Mouse (Mus musculus): ENCODE measurements around the gene Impdh1.

The Impdh1 gene

DNA sequence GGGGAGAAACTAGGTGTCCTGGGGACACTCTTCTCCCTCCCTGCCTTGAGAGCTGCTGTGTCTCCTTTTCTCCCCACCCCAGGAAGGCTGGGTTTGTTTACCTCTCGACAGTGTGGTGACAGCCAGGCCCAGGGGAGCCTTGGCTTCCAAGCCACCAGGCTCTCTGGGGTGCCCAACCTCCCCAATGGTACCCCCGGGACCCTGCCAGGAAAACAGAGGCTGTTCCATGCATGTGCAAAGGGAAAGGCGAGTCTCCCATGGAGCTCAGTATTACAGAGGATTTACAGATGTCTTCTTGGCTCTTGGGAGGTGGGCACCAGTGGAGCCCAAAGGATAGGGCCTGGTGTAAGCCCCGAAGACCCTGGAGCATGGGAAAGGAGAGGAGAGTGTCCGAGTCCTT is 2.7 kb downstream of the Impdh1 start:
- DNase-seq (ENCODE audit: low spot score in 2 of 2) = no peak

DNA sequence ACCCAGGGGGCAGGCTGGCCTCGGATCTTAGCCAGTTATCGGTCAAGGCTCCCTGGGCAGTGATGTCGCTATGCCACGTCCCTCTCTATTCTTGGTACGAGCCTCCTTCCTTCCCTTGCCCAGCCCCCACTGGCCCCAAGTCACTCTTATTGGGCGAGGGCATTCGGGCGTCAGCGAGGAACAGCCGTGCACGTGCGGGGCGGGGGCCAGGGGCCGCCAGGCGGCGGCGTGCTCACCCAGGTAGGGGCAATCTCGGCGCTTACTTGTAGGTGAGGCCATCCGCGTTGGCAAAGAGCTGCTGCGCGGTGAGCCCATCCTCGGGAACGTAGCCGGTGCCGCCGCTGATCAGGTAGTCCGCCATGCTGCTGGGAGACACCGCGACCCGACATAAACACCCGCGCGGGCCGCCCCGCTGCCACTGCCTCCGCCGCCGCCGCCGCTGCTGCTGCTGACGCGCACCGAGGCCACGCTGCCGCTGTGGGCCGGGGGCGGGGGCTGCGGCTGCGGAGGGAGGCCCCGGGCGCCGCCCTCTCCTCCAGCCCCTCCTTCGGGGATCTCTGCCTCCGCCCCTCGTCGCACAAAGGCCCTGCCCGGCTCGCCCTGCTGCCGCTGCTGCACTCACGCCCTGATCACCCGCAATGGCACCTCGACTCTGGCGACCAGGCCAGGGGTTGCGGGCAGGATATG is 4.2 kb downstream of the Impdh1 start:
- peak; percentile 47 to 78 for DNase-seq (ENCODE audit: low spot score in 2 of 2)

DNA sequence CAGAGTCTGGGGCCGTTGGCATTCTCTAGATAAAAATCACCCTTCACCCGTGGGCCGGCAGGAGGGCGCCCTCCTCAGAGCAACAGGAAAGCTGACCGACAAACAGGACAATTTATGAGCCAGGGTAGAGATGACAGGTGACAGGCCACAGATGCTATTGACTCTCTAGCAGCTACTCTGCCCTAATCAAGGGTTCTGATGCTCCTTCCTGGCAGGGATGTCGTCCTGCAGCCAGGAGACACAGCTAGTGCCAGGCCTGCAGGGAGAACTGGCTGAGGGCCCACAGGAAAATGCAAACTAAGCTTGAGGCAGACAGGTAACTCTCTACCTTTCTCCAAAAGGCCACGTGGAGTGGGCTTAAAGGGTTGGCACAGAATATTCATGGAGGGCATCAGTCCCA is 5.0 kb downstream of the Impdh1 start:
- no peak for DNase-seq (ENCODE audit: low spot score in 2 of 2)

DNA sequence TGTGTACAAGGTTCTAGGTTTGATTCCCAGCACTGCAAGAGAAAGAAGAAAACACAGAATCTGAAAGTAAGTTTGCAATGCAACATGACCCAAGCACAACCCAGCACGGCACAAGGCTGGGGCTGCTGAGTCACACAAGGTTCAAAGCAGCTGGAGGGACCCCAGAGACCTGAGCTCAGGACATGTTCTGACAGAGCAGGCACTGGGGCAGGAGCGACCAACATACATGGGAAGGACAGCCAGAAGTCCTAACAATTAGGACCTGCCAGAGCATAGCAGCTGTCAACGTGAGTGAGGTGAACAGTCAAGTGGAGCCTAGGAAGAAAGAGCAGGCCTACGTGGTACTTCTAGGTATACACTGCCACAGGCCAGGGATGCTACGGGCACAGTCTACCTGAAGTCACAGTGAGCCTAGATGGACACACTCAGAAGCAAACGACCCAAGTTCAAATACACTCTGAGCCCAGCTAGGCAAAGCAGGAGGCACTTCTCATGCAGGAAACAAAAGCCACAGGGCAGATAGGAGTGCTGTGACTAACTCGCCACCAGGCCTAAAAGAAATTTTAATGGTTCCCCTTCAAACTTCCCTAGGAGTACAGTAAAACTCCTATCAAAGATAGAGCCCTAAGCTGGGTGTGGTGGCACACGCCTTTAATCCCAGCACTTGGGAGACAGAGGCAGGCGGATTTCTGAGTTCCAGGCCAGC is 5.8 kb downstream of the Impdh1 start:
- DNase-seq (ENCODE audit: low spot score in 2 of 2) = no peak

DNA sequence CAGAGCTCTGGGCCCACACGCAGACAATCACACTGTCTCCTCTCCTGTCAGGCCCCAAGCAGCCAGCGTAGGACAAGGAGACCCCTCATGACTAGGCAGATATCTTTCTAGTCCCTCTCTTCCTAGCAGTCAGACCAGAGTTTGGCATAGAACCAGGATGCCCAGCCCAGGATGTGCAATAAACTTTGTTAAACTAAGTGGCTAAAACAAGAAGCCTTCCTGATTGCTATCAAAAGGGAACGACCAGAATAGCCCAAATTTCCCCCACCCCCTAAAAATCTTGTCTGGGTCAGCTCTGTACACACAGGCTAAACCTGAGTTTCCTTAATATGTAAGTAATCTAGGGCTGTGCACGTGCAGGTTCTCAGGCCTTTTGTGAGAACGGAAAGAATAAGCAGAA is 8.0 kb downstream of the Impdh1 start:
- DNase-seq (ENCODE audit: low spot score in 2 of 2) = no peak

DNA sequence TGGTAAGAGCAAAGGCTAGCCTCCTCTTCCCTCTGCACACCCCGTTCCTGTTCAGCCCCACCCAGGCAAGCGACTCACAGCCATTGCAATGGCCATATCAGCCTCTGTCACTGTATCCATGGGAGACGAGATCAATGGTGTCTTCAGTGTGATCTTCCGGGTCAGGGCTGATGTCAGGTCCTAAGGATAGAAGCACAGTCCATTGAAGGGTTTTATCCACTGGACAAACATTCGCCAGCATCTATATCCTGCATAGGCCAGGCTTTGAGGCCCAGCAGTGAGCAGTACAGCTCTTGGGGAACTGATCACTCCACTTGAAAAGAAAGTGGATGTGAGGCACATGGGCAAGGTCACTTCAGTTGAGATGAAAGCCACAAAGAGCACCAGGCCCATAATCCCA is 9.1 kb downstream of the Impdh1 start:
- DNase-seq (ENCODE audit: low spot score in 2 of 2) = no peak

DNA sequence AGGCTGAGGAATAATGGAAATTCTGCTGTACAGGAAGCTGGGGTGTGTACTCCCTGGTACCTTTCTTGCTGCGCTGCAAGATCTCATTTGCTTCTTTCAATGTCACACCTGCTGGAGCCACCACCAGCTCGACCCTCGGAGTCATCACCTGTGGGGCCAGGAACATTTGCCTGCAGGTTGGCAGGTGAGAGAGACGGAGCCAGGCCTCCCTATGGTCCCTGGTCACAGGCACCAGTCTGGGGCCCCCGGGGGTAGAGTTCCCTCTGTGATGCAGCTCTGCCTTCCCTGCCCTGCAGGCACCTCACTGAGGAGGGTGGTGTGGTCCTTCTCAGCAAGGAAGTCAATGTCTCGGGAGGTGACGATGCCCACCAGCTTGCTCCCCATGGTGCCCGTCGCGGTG is 10.2 kb downstream of the Impdh1 start:
- DNase-seq (ENCODE audit: low spot score in 2 of 2) = no peak

DNA sequence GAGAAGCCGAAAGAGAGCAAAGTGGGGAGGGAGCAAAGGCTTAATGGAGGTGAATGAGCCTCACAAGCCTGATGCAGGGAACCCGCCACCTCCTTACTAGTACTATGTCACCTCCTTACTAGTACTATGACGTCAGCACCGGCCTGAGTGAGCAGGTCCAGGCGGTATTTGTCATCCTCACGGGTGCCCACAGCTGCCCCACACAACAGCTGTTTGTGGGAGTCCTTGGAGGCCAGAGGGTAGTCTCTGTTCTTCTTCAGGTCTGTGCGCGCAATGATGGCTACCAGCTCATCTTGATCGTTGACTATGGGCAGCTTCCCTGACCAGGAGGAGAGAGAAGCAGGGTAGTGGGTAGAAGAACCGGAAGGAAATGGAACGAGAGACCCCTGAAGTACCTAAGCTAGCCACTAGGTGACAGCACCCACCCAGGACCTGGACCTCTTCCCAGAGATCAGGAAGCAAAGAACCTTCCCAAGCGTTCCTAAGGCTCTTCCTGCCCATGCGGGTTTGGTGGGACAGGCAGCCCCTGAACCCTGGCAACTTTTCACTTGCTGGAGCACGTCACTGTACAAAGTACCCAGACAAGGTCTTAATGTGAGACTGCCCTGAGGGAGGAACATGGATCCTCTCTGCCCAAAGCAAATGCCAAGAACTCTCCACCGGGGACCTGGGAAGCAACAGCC is 11.1 kb downstream of the Impdh1 start:
- DNase-seq (ENCODE audit: low spot score in 2 of 2) = peak; percentile 56 to 76

DNA sequence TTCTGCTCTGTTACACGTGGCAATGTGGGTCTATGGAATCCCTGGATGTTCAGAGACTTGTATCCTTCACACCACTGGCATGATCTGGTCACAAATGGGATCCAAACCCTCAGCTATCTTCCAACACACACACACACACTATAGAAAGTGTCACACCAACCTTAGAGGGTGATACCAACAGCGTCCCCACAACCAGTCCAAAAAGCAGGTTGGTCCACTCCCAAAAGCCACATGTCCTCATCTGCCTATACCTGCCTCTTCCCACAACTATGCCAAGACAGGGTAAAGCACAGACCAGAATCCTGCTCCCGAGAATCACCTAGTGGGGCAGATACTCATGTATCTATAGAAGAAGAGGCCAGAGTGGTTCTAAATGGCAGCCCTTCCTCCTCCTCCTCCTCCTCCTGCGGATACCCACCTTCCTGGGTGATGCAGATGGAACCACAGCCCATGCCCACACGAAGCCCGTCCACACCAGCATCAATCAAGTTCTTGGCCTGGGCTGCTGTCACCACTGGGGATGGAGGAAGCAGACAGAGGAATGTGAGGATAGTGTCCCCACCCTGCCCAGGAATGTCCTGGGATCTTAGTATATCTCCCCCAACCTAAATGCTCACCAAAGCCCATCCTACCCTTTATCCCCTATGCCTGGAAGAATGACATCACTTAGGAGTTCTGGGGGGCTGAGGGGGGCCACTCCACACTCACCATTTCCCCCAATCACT is 12.1 kb downstream of the Impdh1 start:
- no peak for DNase-seq (ENCODE audit: low spot score in 2 of 2)

DNA sequence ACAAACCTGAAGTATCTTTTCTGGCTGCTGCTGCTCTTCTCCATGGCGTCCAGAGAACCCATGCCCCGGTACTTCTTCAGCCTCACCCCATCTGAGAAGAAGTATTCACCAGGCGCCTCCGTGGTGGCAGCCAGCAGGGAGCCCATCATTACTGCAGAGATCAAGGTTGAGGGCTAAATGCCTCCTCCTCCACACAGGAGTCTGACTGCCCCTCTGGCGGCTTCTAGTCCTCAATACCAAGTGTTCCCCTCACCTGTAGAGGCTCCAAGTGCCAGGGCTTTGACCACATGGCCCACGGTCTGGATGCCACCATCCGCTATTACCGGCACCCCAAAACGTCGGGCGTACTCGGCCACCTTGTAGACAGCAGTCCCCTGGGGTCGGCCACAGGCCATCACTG is 13.1 kb downstream of the Impdh1 start:
- DNase-seq (ENCODE audit: low spot score in 2 of 2) = no peak

DNA sequence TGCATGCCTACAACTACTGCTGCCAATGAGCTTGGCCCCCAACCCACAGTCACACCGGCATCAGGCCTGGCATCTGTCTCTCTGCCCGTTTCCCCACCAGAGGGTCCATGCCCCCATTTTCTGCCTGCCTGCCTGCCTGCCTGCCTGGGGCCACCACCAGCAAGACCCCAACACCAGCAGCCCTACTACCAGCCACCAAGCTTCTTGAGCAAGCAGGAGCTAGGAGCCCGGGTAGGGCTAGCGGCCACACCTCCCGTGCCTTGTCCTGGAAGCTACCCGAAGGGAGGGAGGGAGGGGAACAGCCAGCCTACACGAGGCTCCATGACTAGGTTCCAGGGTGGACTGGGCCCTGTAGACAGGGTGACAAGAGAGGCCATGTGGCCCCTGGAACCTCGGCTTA is 14.2 kb downstream of the Impdh1 start:
- no peak for DNase-seq (ENCODE audit: low spot score in 2 of 2)

DNA sequence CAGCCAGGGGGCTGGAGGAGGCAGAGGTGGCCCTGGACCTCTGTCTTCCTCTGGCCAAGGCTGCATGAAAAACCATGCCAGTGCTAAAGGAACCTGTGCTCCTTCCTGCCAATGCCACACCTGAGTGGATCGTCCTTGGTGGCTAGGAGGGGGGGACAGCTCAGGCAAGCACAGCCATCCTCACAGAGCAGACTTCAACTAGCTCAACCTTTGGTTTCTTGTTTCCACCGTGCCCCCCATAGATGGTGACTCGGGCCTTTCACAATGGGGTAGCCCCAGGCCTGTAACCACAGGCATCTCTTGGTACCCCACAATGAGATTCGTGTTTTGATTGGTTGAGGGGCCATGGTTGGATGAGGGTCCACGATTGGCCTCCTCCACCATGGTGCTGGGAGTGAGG is 14.8 kb downstream of the Impdh1 start:
- DNase-seq (ENCODE audit: low spot score in 2 of 2) = no peak

DNA sequence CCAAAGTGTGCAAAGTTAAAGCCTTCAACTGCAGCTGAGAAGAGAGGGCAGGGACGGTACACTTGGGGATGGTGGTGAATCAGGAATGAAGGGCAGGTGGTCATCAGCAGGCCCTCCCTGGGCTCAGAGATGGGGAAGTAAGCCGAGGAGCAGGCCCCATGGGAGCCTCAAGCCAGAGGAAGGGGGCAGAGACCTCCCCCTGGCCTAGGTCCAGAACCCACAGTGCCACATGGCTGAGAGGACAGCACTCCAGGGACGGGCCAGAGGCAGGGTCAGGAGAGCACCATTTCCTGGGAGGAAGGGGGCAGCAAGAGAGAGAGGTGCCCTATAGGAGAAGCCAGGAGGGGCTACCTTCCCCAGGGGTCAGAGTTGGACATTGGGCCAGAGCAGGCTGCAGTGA is 15.7 kb downstream of the Impdh1 start:
- no peak for DNase-seq (ENCODE audit: low spot score in 2 of 2)

DNA sequence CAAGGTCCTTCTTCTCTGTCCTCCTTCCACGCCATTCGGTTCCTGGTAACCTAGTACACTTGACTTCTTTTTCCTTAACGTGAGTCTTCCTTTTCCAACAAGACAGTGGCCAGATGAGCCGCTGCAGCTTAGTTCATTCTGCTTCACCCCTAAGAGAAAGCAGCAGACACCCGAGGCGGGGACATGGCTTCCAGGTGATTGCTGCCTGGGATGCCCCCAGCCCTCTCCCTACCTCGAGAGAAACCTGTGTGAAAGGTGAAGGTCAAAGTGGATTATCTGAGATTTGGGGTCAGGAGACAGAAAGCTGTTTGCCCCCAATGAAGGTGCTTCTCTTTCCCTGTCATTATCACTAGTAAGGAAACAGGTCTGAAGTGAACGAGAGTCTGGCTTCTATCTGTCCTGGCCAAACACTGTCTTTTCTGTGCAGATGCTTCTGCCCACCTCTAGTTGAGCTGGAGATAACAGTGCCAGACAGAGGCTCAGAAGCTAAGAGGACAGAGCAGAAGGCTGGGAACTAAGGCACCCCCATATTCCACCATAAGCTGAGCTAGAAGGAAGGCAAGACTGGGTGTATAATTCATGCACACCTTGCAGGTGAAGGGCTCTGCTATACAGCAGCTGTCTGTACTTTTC is 16.8 kb downstream of the Impdh1 start:
- DNase-seq (ENCODE audit: low spot score in 2 of 2) = no peak

DNA sequence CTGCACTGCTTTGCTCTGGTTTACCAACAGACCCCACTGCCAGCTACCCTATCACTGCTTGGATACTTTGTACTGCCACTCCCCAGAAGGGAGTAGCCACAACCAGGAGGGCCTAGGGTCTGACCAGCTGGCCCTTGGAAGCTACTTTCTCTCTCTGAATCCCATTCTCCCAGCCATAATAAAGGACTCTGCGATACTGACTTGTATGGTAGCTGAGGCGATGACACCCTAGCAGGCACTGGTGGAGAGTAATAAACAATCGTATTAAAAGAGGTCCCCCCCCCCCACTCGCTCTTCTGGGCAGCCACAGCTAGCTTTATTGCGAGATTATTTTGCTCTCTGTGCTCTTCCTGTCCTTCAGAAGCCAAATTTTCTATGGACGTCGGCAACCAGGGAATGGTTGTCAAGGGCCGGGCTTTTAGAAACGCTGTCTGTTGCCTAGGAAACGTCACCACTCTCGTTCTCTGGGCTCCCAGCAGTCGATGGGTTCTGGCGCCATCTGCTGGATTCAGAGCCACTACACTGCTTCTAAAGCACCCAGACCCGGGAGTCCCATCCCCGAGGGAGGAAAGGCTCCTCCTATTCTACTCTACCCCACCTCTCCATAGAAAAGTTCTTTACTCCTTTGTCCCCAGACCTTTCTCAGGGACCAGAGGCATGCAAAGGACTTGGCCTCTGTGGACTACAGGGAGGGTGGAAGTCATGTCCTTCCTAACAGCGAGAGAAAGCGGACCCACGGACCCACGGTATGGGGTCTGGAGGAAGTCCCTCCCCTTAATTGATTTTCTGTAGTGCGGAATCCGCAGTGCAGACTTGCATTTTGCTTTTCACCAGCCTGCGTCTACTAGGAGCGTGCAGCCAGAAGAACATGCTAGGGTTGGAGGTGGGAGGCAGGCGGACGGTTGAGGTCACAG is 17.6 kb downstream of the Impdh1 start:
- peak; percentile 88 to 93 for DNase-seq (ENCODE audit: low spot score in 2 of 2)

DNA sequence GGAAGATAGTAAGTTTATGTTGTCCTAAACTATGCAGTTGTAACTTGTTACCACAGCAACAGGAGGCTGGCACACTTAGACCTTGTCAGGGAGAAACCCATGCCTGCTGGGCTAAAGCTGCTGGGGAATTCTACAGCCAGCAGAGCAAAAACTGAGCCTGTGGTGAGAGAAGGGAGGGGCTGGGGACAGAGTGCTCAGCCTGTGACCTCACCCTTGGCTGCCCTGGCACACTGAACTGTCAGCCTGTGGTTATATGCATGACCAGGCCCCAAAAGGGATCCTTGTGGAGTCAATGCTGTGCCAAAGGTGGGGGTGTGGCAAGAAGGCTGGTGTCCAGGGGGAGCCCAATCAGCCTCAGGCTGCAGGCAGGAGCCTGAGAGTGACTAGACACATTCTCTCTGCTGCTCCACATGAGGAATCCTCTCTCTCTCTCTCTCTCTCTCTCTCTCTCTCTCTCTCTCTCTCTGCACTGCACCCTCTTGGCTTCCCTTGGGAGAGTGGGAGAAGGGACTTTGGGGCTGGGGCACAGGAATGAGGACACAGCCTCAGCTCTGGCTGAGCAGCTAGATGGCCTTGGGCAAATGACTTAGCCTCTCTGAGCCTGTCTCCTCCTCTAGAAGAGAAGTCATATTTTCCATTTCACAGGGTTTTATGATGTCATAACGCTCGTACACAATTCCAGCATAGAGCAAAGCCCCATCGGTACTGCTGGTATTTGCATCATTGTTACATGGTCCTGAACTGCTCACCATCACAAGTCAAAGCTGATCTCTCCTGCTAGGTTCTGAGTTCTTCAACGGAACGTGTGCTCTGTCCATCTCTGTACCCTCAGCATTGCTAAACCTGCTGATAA is 20.1 kb downstream of the Impdh1 start:
- DNase-seq (ENCODE audit: low spot score in 2 of 2) = no peak

DNA sequence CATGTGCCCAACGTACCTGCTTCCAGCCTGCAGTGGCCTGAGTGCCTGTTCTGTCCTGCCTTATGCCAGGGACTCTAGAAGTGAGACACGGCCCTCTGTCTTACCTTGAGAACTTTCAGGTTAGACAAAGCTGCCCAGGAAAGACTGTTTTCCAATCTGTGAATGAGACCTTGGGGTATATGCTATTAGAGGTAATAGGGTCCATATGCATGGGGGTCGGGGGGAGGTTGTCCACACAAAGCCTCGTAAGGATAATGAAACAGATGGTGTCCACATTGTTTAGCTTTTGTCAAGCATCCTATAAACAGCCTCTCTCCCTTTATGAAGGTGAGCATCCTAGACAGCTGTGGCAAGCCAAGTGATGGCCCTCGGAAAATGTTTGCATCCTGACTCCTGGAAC is 21.0 kb downstream of the Impdh1 start:
- no peak for DNase-seq (ENCODE audit: low spot score in 2 of 2)

DNA sequence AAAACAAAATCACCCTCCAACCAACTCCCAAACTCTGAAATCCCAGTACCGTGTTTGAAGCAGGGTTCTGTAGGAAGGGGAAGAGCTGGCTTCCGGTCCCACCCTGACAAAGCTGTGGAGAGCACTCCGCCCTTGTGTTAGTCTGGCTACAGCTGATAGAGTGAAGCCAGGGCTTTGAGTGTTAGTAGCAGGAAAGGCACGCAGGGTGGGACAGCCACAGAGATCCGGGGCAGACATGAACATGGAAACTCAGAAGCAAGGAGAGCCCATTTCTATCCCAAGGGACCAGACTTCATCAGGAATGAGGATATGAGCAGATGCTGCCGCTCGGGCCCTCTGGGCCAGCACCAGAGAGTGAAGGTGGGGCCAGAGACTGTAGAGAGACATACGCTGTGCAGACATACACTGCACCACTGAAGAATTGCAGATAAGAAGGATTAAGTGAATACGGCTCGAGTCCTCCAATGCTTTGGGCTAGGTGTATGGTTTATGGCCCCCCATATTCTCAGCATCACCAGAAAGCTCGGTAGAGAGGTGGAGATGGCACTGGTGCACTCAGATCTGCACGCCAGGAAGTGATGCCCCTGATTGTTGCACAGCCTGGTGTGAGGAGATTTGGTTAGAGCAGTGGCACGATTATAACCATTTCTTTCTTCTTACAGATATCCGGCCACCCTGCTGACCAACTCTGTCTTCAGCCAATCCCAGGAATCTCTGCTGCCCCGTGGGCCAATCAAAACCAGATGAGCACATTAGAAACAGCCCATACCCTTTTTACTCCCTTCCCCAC is 22.0 kb downstream of the Impdh1 start:
- DNase-seq (ENCODE audit: low spot score in 2 of 2) = no peak

DNA sequence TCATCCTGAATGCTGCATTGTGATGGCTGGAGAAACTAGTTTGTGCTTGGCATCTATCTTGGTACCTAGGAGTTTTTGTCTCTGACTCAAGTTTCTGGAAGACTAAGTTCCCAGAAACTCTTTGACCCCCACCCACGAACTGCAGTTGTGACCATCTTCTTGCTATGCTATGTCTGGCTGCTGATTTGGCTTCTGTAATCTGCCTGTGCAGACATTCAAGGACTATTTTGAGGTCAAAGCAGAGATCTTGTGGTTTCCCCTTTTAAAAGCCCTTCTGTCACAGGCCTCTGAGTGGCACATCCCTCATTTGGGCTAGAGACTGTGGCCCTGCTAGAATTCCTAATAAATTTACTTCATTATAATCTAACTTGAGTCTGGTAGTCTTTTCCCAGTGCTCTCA is 28.2 kb downstream of the Impdh1 start:
- peak in 1 of 2 experiments; percentile 1 for DNase-seq (ENCODE audit: low spot score in 2 of 2)

All from cerebellum, postnatal 4 days (tissue).